Mouse (Mus musculus): ENCODE measurements around the gene Pdia3. TPM values are rescaled to one million over a fixed set of nuclear protein-coding genes. Genes with fewer than 3 reads are reported as not detected.
A peak's percentile ranks its signal among the peaks of the same experiment; 100 is the strongest.

Gene Pdia3
- total and polyA plus RNA-seq, 3 experiments: 96.6 to 148 (median 145) TPM

DNA sequence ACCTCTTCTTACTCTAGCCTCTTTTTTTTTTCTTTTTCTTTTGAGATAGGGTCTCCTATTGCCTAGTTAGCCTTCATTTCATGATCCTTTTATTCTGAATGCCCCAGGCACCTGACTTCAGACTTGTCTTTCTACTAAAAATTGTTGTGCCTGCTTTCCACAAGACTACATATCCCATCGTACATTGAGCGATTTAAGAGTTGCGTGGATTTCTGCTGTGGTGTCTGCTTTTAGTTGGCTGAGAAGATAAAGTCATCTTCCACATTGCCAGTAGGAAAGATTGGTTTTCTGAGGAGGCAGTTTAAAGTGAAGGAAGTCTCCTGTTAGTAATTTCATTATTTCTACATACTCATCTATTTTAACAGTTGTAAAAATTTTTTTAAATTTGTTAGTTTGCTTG, 2.0 kb downstream of the Pdia3 start:
- TF ChIP-seq POLR2A (IDR thresholded peaks at IDR 0.05; ENCODE audit: insufficient read depth, low read depth, low read length): no peak
- TF ChIP-seq EP300 (IDR thresholded peaks at IDR 0.05; ENCODE audit: insufficient read depth, low read depth, low read length): no peak
- no peak for TF ChIP-seq CTCF (IDR thresholded peaks at IDR 0.05)
- Histone ChIP-seq H3K9ac (ENCODE audit: low read depth, low read length) (no peak overlapping the region), H3K79me2 (replicated peaks; ENCODE audit: control insufficient read depth, insufficient read depth, low read length) (peaks cover 3% of the 10 kb centered on the region), H3K27me3 (ENCODE audit: control insufficient read depth, insufficient read depth, low read length) (no peaks in the 10 kb centered on the region), H3K4me1 (ENCODE audit: control insufficient read depth, insufficient read depth, low read length) (peaks cover 7% of the 10 kb centered on the region), H3K4me3 (peak overlapping the region; percentile 96), H3K36me3 (ENCODE audit: control insufficient read depth, insufficient read depth, low read length) (peaks cover 39% of the 10 kb centered on the region), H3K27ac (no peak overlapping the region)
- intact Hi-C loops (cut with DNase I): no loop called here
- 43% methylated on average over 3 of the region's 3 CpGs for WGBS
- no peak for DNase-seq

GRCm38 (mm10) chr2:121416356-121416755, 2.8 kb downstream of the Pdia3 start:
- no peak for DNase-seq
- H3K27me3 ChIP-seq (ENCODE audit: control insufficient read depth, insufficient read depth, low read length): no peaks in the 10 kb centered on the region
- H3K9ac ChIP-seq (ENCODE audit: low read depth, low read length): no peak overlapping the region
- peaks cover 3% of the 10 kb centered on the region for H3K79me2 ChIP-seq (replicated peaks; ENCODE audit: control insufficient read depth, insufficient read depth, low read length)
- H3K4me1 ChIP-seq (ENCODE audit: control insufficient read depth, insufficient read depth, low read length): peaks cover 7% of the 10 kb centered on the region
- intact Hi-C loops (cut with DNase I): no loop called here
- H3K36me3 ChIP-seq (ENCODE audit: control insufficient read depth, insufficient read depth, low read length): peaks cover 39% of the 10 kb centered on the region
- no peak overlapping the region for H3K4me3 ChIP-seq
- 71% methylated on average over 6 of the region's 6 CpGs for WGBS
- TF ChIP-seq POLR2A (IDR thresholded peaks at IDR 0.05; ENCODE audit: insufficient read depth, low read depth, low read length) (no peak), EP300 (IDR thresholded peaks at IDR 0.05; ENCODE audit: insufficient read depth, low read depth, low read length) (no peak), CTCF (IDR thresholded peaks at IDR 0.05) (no peak)
- no peak overlapping the region for H3K27ac ChIP-seq

DNA sequence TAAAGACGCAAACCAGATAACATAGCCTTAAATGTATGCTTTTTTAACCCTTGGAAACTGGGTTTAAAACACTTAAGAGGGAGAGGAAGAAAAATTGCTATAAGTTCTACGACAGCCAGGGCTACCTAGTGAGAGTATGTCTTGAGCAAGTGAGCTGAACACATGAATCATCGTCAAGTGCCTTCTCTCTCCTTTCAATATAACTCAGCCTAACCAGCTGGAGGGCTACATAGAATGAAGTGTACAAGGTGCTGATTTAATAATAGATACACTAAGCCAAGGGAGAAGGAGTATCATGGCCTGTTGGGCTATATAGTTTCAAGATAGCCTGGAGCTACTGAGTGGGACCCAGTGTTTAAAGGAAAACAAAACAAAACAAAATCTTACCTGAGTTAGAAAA, 4.9 kb downstream of the Pdia3 start:
- H3K27me3 ChIP-seq (ENCODE audit: control insufficient read depth, insufficient read depth, low read length): no peaks in the 10 kb centered on the region
- TF ChIP-seq POLR2A (IDR thresholded peaks at IDR 0.05; ENCODE audit: insufficient read depth, low read depth, low read length) (no peak), CTCF (IDR thresholded peaks at IDR 0.05) (no peak), EP300 (IDR thresholded peaks at IDR 0.05; ENCODE audit: insufficient read depth, low read depth, low read length) (no peak)
- intact Hi-C loops (cut with DNase I): no loop called here
- WGBS: 71% methylated on average over 3 of the region's 3 CpGs
- no peak overlapping the region for H3K27ac ChIP-seq
- H3K36me3 ChIP-seq (ENCODE audit: control insufficient read depth, insufficient read depth, low read length): peaks cover 42% of the 10 kb centered on the region
- no peak overlapping the region for H3K9ac ChIP-seq (ENCODE audit: low read depth, low read length)
- DNase-seq: no peak
- H3K4me1 ChIP-seq (ENCODE audit: control insufficient read depth, insufficient read depth, low read length): peaks cover 6% of the 10 kb centered on the region
- no peak overlapping the region for H3K4me3 ChIP-seq
- H3K79me2 ChIP-seq (replicated peaks; ENCODE audit: control insufficient read depth, insufficient read depth, low read length): peaks cover 3% of the 10 kb centered on the region

DNA sequence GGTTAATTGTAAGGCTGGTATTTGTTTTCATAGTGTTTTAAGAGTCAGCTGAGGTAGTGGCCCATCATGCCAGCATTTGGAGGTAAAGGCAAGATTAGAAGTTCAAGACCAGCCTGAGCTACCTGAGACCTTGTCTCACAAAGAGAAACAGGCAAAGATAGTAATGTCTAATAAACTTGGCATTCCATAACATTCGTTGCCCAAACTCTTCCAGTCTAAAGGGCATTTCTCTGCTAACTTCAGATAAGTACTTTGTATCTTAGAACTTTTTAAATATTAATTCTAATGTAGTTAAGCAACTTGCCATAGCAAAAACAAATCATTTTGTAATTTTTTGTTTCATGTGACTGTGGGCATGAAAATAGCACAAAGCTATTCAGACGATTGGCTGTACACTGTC, 9.6 kb downstream of the Pdia3 start:
- H3K4me1 ChIP-seq (ENCODE audit: control insufficient read depth, insufficient read depth, low read length): no peaks in the 10 kb centered on the region; the same call in 1 of the 2 replicates
- H3K27me3 ChIP-seq (ENCODE audit: control insufficient read depth, insufficient read depth, low read length): no peaks in the 10 kb centered on the region
- H3K27ac ChIP-seq: no peak overlapping the region
- peaks cover 3% of the 10 kb centered on the region for H3K79me2 ChIP-seq (replicated peaks; ENCODE audit: control insufficient read depth, insufficient read depth, low read length)
- peaks cover 20% of the 10 kb centered on the region for H3K36me3 ChIP-seq (ENCODE audit: control insufficient read depth, insufficient read depth, low read length)
- intact Hi-C loops (cut with DNase I): no loop called here
- H3K4me3 ChIP-seq: no peak overlapping the region
- TF ChIP-seq CTCF (IDR thresholded peaks at IDR 0.05) (no peak), POLR2A (IDR thresholded peaks at IDR 0.05; ENCODE audit: insufficient read depth, low read depth, low read length) (no peak), EP300 (IDR thresholded peaks at IDR 0.05; ENCODE audit: insufficient read depth, low read depth, low read length) (no peak)
- 83% methylated on average over 2 of the region's 2 CpGs for WGBS
- no peak for DNase-seq
- H3K9ac ChIP-seq (ENCODE audit: low read depth, low read length): no peak overlapping the region

GRCm38 (mm10) chr2:121425890-121426289, 12.3 kb downstream of the Pdia3 start:
- 95% methylated on average over 2 of the region's 2 CpGs for WGBS
- peaks cover 10% of the 10 kb centered on the region for H3K36me3 ChIP-seq (ENCODE audit: control insufficient read depth, insufficient read depth, low read length)

GRCm38 (mm10) chr2:121434854-121435253, 21.3 kb downstream of the Pdia3 start:
- WGBS: 93% methylated on average over 1 of the region's 1 CpGs
- Histone ChIP-seq H3K4me3 (no peak overlapping the region), H3K4me1 (ENCODE audit: control insufficient read depth, insufficient read depth, low read length) (no peaks in the 10 kb centered on the region), H3K27ac (no peak overlapping the region), H3K79me2 (replicated peaks; ENCODE audit: control insufficient read depth, insufficient read depth, low read length) (no peaks in the 10 kb centered on the region), H3K9ac (ENCODE audit: low read depth, low read length) (no peak overlapping the region), H3K36me3 (ENCODE audit: control insufficient read depth, insufficient read depth, low read length) (peaks cover 7% of the 10 kb centered on the region), H3K27me3 (ENCODE audit: control insufficient read depth, insufficient read depth, low read length) (no peaks in the 10 kb centered on the region)
- no peak for DNase-seq
- no peak for TF ChIP-seq POLR2A (IDR thresholded peaks at IDR 0.05; ENCODE audit: insufficient read depth, low read depth, low read length)
- peak; percentile 82 for TF ChIP-seq CTCF (IDR thresholded peaks at IDR 0.05)
- no peak for TF ChIP-seq EP300 (IDR thresholded peaks at IDR 0.05; ENCODE audit: insufficient read depth, low read depth, low read length)
- intact Hi-C loops (cut with DNase I): no loop called here

More at GRCm38 (mm10) chr2:121425890-121426289, 12.3 kb downstream of the Pdia3 start:
- no peaks in the 10 kb centered on the region for H3K4me1 ChIP-seq (ENCODE audit: control insufficient read depth, insufficient read depth, low read length)
- H3K27me3 ChIP-seq (ENCODE audit: control insufficient read depth, insufficient read depth, low read length): no peaks in the 10 kb centered on the region
- DNase-seq: no peak
- H3K27ac ChIP-seq: no peak overlapping the region
- no peak overlapping the region for H3K9ac ChIP-seq (ENCODE audit: low read depth, low read length)
- TF ChIP-seq POLR2A (IDR thresholded peaks at IDR 0.05; ENCODE audit: insufficient read depth, low read depth, low read length): no peak
- no peak for TF ChIP-seq CTCF (IDR thresholded peaks at IDR 0.05)
- TF ChIP-seq EP300 (IDR thresholded peaks at IDR 0.05; ENCODE audit: insufficient read depth, low read depth, low read length): no peak
- intact Hi-C loops (cut with DNase I): no loop called here
- H3K4me3 ChIP-seq: no peak overlapping the region
- H3K79me2 ChIP-seq (replicated peaks; ENCODE audit: control insufficient read depth, insufficient read depth, low read length): no peaks in the 10 kb centered on the region; the same call in 1 of the 2 replicates
